Mouse (Mus musculus): ENCODE measurements around the gene Il27. TPM values are rescaled to one million over a fixed set of nuclear protein-coding genes. Genes with fewer than 3 reads are reported as not detected.

Gene Il27
- polyA plus RNA-seq, 1 experiment = not detected

GRCm38 (mm10) chr7:126587779-126588178, 7.0 kb downstream of the Il27 start:
- 14% methylated on average over 16 of the region's 16 CpGs for WGBS
- no peak for TF ChIP-seq POLR2A (IDR thresholded peaks at IDR 0.05; ENCODE audit: insufficient read depth, low read depth, low read length)
- TF ChIP-seq CTCF (IDR thresholded peaks at IDR 0.05; ENCODE audit: insufficient read depth, low read depth, low read length) = peak; percentile 76
- Histone ChIP-seq H3K27ac (ENCODE audit: insufficient read depth, low read depth, low read length) (no peak overlapping the region), H3K4me3 (ENCODE audit: insufficient read depth, low read depth, low read length) (peak overlapping the region; percentile 23; the same call in 1 of the 2 replicates), H3K4me1 (ENCODE audit: control insufficient read depth, insufficient read depth, low read length) (peaks cover 9% of the 10 kb centered on the region)

GRCm38 (mm10) chr7:126586839-126587238, 7.9 kb downstream of the Il27 start:
- H3K4me1 ChIP-seq (ENCODE audit: control insufficient read depth, insufficient read depth, low read length) = peaks cover 12% of the 10 kb centered on the region
- no peak overlapping the region for H3K4me3 ChIP-seq (ENCODE audit: insufficient read depth, low read depth, low read length)
- H3K27ac ChIP-seq (ENCODE audit: insufficient read depth, low read depth, low read length) = no peak overlapping the region
- WGBS = 50% methylated on average over 8 of the region's 8 CpGs
- TF ChIP-seq POLR2A (IDR thresholded peaks at IDR 0.05; ENCODE audit: insufficient read depth, low read depth, low read length) (no peak), CTCF (IDR thresholded peaks at IDR 0.05; ENCODE audit: insufficient read depth, low read depth, low read length) (no peak)

GRCm38 (mm10) chr7:126585717-126586116, 9.0 kb downstream of the Il27 start, which contains the start of gene Cln3:
Cln3 (minus strand) TSS chr7:126585817.
- WGBS = 75% methylated on average over 6 of the region's 6 CpGs
- TF ChIP-seq POLR2A (IDR thresholded peaks at IDR 0.05; ENCODE audit: insufficient read depth, low read depth, low read length) (no peak), CTCF (IDR thresholded peaks at IDR 0.05; ENCODE audit: insufficient read depth, low read depth, low read length) (no peak)
- H3K4me1 ChIP-seq (ENCODE audit: control insufficient read depth, insufficient read depth, low read length) = peaks cover 12% of the 10 kb centered on the region

GRCm38 (mm10) chr7:126584506-126584977, 10.2 kb downstream of the Il27 start, which contains the start of gene Apobr:
Apobr (plus strand) TSS chr7:126584942.
- Histone ChIP-seq H3K4me3 (ENCODE audit: insufficient read depth, low read depth, low read length) (no peak within 1 kb of the TSS), H3K27ac (ENCODE audit: insufficient read depth, low read depth, low read length) (no peak within 1 kb of the TSS), H3K4me1 (ENCODE audit: control insufficient read depth, insufficient read depth, low read length) (peaks cover 16% of the 10 kb centered on the region)
- 81% methylated on average over 8 of the region's 8 CpGs for WGBS
- TF ChIP-seq POLR2A (IDR thresholded peaks at IDR 0.05; ENCODE audit: insufficient read depth, low read depth, low read length) = no peak
- TF ChIP-seq CTCF (IDR thresholded peaks at IDR 0.05; ENCODE audit: insufficient read depth, low read depth, low read length) = no peak

More at GRCm38 (mm10) chr7:126585717-126586116, 9.0 kb downstream of the Il27 start, which contains the start of gene Cln3:
- Histone ChIP-seq H3K27ac (ENCODE audit: insufficient read depth, low read depth, low read length) (no peak within 1 kb of the TSS), H3K4me3 (ENCODE audit: insufficient read depth, low read depth, low read length) (no peak within 1 kb of the TSS)

GRCm38 (mm10) chr7:126583761-126584160, 11.0 kb downstream of the Il27 start:
- Histone ChIP-seq H3K4me1 (ENCODE audit: control insufficient read depth, insufficient read depth, low read length) (peaks cover 16% of the 10 kb centered on the region), H3K4me3 (ENCODE audit: insufficient read depth, low read depth, low read length) (peak overlapping the region; percentile 80), H3K27ac (ENCODE audit: insufficient read depth, low read depth, low read length) (peak overlapping the region; percentile 96; the same call in 1 of the 2 replicates)
- TF ChIP-seq CTCF (IDR thresholded peaks at IDR 0.05; ENCODE audit: insufficient read depth, low read depth, low read length) (no peak), POLR2A (IDR thresholded peaks at IDR 0.05; ENCODE audit: insufficient read depth, low read depth, low read length) (no peak)
- WGBS = 52% methylated on average over 6 of the region's 6 CpGs

GRCm38 (mm10) chr7:126583251-126583709, 11.5 kb downstream of the Il27 start:
- WGBS = under 1% methylated on average over 22 of the region's 22 CpGs
- Histone ChIP-seq H3K27ac (ENCODE audit: insufficient read depth, low read depth, low read length) (peak overlapping the region; percentile 96), H3K4me1 (ENCODE audit: control insufficient read depth, insufficient read depth, low read length) (peaks cover 16% of the 10 kb centered on the region), H3K4me3 (ENCODE audit: insufficient read depth, low read depth, low read length) (peak overlapping the region; percentile 80)
- TF ChIP-seq POLR2A (IDR thresholded peaks at IDR 0.05; ENCODE audit: insufficient read depth, low read depth, low read length) = no peak
- TF ChIP-seq CTCF (IDR thresholded peaks at IDR 0.05; ENCODE audit: insufficient read depth, low read depth, low read length) = no peak

- Histone ChIP-seq H3K4me3 (ENCODE audit: insufficient read depth, low read depth, low read length) (peak overlapping the region; percentile 80), H3K27ac (ENCODE audit: insufficient read depth, low read depth, low read length) (no peak overlapping the region), H3K4me1 (ENCODE audit: control insufficient read depth, insufficient read depth, low read length) (peaks cover 11% of the 10 kb centered on the region)
- 2% methylated on average over 20 of the region's 20 CpGs for WGBS
- TF ChIP-seq POLR2A (IDR thresholded peaks at IDR 0.05; ENCODE audit: insufficient read depth, low read depth, low read length) (no peak), CTCF (IDR thresholded peaks at IDR 0.05; ENCODE audit: insufficient read depth, low read depth, low read length) (no peak)
Measured at GRCm38 (mm10) chr7:126582759-126583158, 12.0 kb downstream of the Il27 start.

GRCm38 (mm10) chr7:126581661-126582060, 13.1 kb downstream of the Il27 start:
- peaks cover 7% of the 10 kb centered on the region; the same call in 1 of the 2 replicates for H3K4me1 ChIP-seq (ENCODE audit: control insufficient read depth, insufficient read depth, low read length)
- 69% methylated on average over 6 of the region's 6 CpGs for WGBS
- TF ChIP-seq POLR2A (IDR thresholded peaks at IDR 0.05; ENCODE audit: insufficient read depth, low read depth, low read length) (no peak), CTCF (IDR thresholded peaks at IDR 0.05; ENCODE audit: insufficient read depth, low read depth, low read length) (no peak)

GRCm38 (mm10) chr7:126579172-126579571, 15.6 kb downstream of the Il27 start:
- peak; percentile 41; the same call in 1 of the 2 replicates for TF ChIP-seq CTCF (IDR thresholded peaks at IDR 0.05; ENCODE audit: insufficient read depth, low read depth, low read length)
- TF ChIP-seq POLR2A (IDR thresholded peaks at IDR 0.05; ENCODE audit: insufficient read depth, low read depth, low read length) = no peak
- Histone ChIP-seq H3K4me3 (ENCODE audit: insufficient read depth, low read depth, low read length) (no peak overlapping the region), H3K27ac (ENCODE audit: insufficient read depth, low read depth, low read length) (no peak overlapping the region), H3K4me1 (ENCODE audit: control insufficient read depth, insufficient read depth, low read length) (peaks cover 7% of the 10 kb centered on the region; the same call in 1 of the 2 replicates)
- WGBS = 58% methylated on average over 8 of the region's 8 CpGs

More at GRCm38 (mm10) chr7:126581661-126582060, 13.1 kb downstream of the Il27 start:
- Histone ChIP-seq H3K4me3 (ENCODE audit: insufficient read depth, low read depth, low read length) (no peak overlapping the region), H3K27ac (ENCODE audit: insufficient read depth, low read depth, low read length) (no peak overlapping the region)
